Mouse (Mus musculus): ENCODE data around the gene Fam219b.
A peak's percentile ranks its signal among the peaks of the same experiment; 100 is the strongest.

Fam219b gene

DNA sequence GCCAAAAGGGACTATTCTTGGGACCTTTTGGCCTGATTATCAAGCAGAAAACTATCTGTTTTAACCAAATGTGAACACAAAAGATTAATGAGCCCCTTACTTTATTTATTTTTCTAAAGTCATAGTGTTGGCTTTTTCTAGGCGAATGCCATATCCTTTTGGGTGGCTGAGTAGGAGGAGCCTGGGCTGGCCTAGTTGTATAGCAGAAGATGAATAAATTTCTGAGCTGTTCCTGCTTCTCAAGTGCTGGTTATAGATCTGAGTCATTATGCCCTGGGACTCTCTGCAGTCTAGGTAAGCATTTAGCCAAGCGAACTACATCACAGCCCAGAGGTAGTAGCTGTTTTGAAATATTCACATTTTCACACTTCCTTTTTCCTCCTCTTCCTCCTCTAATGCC lies 11.8 kb upstream of the Fam219b start:
- no peak for DNase-seq (ENCODE audit: low spot score)

DNA sequence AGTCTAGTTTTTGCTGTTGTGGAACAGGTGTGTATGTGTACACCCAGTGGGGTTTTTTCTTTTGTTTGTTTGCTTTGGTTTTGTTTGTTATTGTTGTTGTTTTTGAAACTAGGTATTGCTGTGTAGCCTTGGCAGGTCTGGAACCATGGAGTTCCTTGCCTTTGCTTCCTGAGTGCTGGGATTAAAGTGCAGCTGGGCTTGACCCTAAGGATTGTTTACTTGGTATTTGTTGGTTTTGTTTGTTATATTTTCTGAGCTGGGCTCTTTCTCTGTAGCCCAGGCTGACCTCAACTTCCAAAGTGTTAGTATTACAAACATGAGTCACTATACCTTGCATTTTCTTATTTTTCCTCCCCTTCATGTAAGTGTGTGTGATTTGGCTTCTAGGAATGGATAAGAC lies 10.9 kb upstream of the Fam219b start:
- no peak for DNase-seq (ENCODE audit: low spot score)

DNA sequence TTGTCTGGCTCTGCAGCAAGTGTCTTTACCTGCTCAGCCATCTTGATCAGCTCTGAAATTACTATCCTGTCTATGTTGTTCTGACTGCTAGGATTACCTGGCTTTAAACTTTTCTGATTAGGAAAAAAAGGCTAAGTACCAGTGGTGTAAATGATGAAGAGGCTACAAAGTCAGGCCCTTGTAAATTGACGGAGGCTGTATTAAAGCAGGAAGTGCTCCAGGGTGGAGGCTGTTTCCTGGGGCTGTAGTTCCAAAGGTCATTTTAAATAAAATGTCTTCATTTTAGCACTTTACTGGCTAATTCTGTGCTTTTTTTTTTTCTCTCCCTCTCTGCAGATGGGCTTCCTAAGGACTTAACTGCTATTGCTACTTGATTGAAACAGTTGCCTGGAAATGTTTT lies 5.4 kb upstream of the Fam219b start:
- DNase-seq (ENCODE audit: low spot score), result no peak

DNA sequence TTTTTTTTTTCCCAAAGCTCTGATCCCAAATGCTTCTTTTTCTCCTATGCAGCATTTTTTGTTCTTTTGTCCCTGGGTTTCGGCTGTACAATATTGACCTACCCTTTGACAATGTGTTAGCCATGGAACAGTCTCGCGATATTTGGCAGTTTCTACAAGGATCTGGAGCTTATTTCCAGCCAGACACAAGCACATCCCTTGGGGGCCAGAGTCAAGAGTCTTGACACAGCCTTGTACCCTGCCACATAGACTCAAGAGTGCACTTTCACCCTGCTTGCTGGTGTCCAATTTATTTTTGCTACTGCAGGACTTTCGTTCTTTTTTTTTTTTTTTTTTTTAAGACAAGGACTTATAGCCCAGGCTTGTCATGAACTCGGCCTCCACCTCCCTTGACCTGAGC lies 966 bp upstream of the Fam219b start:
- no peak for DNase-seq (ENCODE audit: low spot score)

DNA sequence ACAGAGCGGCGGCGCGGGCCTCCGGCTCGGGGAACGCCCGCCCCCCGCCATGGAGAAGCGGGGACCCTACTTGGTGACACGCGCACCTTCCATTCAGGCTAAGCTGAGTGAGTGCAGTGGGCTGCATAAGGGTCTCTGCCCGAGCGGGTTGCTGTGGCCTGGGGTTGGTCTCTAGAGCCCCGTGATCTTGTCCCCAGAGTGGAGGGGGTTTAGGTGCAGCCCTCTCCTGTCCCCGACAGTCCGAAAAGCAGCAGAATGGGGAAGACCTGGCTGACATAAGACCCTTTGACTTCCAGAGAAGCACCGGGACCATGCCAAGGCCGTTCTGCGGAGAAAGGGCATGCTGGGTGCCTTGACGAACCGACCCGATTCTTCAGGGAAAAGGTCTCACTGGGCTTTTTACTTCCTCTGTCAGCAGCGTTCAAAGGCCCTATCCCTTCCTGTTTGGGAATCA lies 427 bp downstream of the Fam219b start:
- peak; percentile 28 for DNase-seq (ENCODE audit: low spot score)

DNA sequence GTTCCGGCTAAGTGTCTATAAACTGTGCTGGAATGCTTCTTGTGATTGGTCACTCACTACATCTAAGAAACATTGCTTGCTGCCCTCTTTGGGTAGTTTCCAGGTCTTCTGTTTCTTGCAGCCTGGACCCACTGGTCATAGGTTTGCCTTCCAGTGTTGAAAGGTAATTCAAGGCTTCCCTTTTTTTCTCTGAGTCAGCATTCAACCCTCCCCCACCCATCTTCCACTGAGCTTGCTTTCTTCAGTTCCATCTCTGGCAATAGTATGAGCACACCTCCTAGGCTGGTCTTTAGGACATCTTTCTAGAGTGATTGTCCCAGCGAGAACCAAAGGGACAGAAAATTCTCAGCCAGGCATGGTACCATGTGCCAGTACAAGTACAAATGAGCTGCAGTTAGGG lies 2.2 kb downstream of the Fam219b start:
- no peak for DNase-seq (ENCODE audit: low spot score)

DNA sequence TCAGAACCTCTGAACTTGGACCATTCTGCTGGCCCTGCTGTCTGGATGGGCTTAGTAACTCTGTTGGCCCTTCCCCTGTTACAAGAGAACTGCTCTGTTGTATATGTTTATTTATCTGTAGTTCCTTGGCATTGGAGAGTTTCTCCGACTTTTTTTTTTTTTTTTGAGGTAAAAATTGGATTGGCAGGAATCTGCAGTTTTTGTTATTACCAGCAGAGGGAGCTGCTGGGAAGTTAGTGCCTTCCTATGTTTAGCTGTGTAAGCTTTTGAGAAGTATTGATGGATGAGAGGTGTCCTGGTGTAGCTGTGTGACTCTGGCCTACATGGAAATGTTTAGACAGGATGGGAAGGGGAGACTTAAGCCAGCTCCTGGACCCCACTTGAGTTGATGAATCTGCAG lies 4.0 kb downstream of the Fam219b start:
- no peak for DNase-seq (ENCODE audit: low spot score)

DNA sequence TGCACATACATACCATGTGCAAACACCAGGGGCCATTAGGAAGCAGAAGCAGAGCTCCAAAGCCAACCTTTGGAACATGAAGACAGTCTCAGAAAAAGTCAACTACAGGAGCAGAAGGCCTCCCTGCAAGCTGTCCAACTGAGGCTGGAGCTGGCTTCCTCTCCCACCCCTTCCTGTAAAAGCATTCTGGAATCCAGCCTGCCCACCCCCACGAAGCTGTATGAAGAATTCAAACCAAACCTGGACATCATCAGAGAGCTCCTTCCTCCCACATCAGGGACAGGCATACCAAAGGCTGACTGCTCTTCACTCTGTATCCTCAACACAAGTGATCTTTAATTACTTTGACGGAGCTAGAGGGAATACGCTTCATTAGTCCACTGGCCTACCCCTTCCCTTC lies 6.6 kb downstream of the Fam219b start:
- DNase-seq (ENCODE audit: low spot score), result no peak

DNA sequence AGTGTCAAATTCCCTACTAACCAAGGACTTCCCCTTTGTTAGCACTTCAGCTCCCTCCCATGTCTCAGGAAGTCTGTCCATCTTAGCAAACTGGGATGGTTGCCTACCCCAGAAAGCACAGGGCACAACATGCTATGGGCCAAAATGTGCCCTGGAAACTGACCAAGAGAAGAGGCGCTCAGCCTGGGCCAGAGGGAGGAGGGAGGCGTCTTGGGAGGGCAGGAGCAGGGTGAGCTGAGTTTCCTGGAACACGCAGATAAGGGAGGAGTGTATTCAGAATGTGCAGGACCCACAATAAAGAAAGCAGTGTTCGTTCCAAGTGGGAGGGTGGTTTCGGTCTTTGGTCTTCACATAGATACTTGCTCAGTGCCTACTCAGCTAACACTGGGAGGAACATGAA lies 10.0 kb downstream of the Fam219b start:
- no peak for DNase-seq (ENCODE audit: low spot score)

DNA sequence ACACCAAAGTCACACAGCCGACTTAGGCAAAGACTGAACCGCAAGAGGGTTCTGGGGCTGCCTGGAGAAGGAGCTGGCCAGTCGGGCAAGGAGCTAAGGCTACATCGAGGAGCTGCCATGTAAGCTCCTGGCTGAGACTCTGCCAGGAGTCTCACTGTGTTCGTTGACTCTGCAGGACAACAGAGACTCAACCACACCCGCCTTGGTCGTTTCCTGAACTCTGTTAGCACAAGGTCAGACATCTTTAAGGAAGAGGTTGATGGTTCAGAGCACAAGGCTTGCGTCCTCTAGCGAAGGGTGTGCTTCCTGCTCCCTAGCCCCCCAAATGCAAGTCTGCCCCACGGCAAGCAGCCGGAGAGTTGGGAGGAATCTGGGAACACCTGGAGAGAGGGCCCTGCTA lies 10.5 kb downstream of the Fam219b start:
- no peak for DNase-seq (ENCODE audit: low spot score)

DNA sequence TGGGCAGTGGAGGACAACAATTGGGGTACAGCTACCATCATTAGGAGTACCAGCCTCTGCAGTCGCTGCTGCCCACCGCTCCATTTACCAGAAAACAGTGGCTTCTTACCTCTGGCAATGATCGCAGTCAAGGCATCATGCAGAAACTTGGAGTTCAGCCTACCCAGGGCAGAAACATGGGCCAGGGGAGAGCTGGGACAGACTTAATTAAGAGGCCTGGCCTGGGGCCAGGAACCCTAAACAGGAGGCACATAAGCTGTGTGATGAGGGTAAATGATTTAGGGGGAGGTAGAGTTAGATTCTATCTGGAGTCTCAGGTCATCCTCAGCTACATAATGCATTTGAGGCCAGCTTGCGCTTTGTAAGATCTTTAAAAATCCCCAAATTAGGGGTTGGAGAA lies 11.9 kb downstream of the Fam219b start:
- DNase-seq (ENCODE audit: low spot score), result no peak

DNA sequence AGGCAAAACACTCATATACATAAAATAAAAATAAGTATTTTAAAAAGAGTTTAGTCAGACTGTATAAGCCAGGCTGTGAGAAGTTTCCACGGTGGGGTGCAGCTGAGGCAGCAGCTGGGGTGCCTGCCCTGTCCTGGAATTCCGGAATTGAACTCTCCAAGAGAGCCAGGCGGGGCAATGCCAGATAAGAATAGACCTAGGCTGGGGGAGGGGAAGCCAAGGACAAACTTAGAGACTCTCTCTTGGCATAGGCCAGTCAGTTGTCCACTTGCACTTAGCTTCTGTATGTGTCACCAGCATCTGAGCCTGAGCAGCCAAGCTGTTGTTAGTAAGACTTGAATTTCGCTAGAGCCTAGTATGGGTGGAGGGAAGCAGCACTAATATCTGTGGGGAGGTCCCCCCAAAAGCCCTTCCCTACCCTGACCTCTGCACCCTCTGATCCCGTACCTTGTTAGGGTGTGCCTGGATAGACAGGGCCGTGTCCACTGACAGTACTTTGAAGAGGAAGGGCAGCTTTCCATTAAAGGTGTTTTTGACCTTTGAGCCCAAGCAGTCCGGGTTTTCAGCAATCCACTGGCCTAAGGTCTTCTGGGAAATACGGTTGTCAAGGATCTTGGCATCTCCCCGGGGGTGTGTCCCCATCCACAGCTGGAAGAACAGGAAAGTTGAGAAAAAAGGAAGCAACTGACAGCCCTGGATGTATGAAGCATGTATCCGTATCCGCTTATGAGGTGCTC lies 13.0 kb downstream of the Fam219b start:
- DNase-seq (ENCODE audit: low spot score), result no peak

DNA sequence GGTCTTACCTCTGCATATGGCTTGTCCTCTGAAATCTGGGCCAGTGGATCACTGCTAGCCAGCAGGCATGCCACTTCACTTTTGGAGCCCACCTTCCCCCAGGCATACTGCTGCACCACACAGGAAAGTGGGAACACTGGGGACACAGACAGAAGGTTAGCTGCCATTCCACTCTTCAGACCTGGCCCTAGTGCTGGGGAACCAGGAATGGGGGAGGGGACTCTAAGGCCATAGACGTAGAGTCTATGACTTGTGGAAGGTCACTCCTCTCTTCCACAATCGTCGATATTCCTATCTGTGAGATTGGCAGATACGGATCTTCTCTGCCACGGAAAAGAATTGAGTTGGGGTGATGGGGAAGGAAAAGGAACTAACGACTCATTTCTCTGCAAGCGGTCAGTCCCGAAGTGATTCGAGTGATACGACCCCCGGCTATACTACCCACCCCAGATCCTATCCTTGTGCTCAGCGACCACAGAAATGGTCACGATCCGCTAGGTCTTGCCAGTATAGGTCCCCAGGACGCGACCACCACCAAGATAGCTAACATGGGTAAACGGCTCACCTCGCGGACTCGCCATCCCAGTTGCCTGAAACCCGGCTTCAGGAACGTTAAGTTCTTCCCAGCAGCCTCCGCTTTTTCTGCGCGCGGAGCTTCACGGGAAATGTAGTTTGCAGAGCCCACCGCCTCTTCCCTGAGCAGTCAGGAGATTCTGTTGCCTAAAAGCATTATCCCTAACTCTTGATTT lies 15.0 kb downstream of the Fam219b start, which contains the start of gene Mpi:
Gene Mpi (minus strand): TSS at position 625 of the 749 bp plus-strand sequence.
- peak; percentile 65 for DNase-seq (ENCODE audit: low spot score)

DNA sequence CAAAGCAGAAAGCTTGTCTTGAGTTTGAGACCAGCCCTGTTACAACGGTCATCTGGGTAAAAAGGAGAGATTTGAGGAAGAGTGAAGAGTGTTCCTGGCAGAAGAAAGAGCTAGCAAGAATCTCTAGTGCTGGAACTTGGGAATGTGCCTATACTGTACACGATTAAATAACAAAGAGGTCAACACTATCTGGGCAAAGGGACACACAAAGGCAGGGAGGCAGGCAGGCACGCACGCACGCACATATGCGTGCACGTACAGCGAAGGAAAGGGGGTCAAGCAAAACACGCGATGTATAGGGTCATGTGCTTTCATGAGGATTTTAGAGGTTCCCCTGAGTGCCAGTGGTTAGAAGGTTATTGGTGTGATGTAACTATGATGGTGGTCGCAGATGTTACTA lies 15.8 kb downstream of the Fam219b start:
- no peak for DNase-seq (ENCODE audit: low spot score)

DNA sequence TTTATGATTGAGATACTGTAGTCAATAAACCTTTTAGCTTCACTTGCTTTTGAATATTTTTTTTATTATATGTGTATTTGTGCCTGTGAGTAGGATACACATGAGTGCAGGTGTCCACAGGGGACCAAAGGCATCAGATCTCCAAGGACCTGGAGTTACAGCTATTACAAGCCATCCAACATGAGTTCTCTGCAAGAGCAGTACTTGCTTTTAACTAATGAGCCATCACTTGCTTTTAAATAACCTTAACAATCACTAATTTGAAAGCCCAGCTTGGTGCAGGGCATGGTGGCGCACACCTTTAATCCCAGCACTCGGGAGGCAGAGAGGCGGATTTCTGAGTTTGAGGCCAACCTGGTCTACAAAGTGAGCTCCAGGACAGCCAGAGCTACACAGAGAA lies 17.4 kb downstream of the Fam219b start:
- no peak for DNase-seq (ENCODE audit: low spot score)

DNA sequence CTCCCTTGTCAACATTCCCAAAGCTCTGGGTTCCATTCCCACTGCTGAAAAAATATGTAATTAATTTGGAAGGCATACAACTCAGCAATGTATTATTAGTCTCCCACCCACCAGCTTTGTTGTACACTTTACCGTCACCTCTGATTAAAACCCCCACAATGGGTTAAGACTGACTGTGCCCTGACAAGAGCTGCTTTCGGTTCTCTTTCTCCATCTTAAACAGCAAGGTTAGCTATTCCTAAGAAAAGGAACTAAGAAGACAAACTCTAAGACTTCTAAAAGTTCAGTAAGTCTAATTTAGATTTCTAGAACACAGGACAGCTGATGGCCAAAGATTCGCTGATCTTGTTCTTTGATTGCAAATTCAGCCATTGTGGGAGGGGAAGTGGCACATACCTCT lies 19.9 kb downstream of the Fam219b start:
- no peak for DNase-seq (ENCODE audit: low spot score)

DNA sequence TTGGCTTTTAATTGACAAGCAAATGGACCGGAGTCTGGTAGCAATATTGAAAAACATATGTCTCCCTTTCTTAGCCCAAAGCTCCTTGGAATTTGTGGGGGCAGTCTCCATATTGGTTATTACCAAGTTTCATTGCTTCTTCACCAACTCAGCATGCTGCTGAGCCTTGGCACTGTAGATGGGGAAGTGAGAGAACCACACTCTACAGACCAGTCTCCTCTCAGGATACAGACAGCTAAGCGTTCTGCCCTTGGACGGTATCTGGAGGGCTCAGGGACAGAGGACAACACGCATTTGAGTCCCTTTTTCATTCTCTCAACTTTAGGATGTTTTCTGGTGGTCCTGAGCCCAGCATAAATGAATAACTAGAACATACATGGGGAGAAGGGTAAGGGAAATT lies 21.3 kb downstream of the Fam219b start:
- no peak for DNase-seq (ENCODE audit: low spot score)

DNA sequence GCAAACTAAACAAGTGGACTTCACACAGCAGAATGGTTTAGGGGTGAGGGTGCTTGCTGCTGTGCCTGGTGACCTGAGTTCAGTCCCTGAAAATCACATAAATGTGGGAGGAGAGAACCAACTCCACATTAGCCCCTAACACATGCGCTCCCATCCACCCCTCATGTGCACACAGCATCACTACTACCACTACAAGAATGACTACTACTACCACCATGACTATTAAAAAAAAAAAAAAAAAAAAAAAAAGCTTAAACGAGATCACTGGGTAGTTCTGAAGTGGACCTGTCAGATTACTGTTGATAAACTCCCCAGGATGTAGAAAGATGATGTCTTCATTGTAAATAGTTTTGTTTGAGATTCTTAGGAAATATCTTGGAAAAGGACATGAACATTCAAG lies 22.2 kb downstream of the Fam219b start:
- DNase-seq (ENCODE audit: low spot score), result no peak

DNA sequence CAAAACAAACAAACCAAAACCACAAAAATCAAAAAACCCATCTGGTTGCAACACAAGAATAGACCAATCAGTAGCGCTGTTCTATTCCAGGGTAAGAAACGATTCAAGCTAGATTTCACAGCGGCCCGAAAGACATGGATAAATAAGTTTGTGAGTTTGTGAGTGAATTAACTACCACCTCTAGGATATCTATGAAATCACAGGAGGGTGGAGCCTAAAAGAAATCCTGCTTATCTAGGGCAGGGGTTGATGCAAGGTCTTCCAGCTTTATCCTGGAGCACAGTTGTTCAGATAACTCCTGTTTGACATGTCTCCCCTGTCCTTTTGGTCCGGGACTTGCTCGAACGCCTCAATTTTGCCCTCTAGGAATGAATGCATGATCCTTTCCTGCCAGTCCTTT lies 22.9 kb downstream of the Fam219b start:
- DNase-seq (ENCODE audit: low spot score), result no peak

DNA sequence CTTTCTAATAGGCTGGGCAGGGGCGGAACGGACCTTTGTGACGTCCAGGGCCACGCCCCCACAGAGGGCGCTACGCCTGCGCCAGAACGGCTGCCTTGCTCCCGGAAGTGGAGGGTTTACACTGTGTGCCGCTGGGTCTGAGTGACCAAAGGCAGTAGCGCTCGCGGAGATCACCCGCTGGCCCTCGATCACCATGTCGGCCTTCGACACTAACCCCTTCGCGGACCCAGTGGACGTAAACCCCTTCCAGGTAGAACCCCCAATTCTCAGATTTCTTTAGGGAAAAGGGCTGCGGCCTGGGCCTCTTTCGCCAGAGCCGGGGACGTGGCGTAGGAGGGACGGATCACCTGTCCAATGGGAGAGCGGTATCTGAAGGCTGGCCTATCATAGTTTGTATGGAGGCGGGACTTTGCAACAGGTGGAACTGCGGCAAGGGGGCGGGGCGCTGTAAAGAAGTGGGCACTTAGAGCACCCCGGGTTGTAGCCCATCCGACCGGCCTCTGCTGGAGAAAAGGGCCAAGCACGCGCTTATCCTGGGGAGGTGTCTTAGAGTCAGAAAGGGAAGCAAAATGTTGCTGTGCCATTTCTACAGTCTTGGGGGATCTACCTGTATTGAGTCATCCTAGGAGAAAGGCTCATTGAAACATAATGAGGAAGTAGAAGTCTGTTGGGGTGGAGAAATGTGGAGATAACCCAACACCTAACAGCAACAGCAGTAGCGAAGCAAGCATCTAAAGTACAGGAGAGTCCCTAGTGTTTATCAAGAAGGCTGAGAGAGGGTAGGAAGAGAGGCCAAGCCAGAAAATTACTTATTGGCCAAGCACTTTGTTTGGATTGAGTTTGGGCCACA lies 23.8 kb downstream of the Fam219b start, which contains the start of gene Scamp2:
Gene Scamp2 (plus strand): TSS at position 83 of the 850 bp plus-strand sequence.
- DNase-seq (ENCODE audit: low spot score), result peak; percentile 94

DNA sequence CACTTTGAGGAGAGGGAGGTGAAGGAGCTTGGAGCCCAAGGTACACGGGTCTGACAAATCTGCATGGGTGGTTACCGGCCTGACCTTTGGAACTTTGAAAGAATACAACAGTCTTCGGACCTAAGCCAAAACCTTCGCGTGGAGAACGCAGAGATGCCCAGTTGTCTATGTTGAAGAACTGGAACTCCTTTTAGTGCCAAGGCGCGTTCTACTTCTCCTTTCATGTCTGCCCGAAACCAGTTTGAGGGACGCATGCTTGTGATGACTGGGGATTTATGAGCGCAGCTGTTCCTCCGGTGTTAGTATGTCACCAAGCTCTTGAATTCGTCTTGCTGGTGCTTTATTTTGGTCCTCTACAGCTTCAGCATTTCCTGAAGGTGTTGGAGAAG lies 24.4 kb downstream of the Fam219b start:
- no peak for DNase-seq (ENCODE audit: low spot score)

DNA sequence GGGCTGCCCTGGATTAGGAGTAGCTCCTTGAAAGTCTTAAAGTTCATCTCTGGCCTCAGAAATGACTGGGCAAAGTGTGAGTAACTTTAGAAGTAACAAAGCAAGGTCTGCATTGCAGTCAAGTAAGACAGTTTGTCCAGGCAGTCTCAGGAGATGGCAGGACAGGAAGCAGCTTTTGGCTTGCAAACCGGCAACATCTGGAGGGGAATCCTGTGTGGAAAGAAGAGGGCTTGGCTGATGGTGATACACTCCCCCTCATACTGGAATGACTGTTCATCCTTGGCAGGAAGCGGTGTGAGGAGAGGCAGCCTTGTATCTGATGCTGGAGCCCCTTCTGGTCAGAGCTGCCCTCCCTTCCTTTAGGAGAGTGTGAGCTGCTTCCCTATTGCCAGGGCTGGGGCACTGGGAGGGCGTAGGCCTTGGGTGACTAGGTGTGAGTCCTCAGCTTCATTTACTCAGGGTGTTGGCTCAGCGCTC lies 25.6 kb downstream of the Fam219b start:
- no peak for DNase-seq (ENCODE audit: low spot score)

DNA sequence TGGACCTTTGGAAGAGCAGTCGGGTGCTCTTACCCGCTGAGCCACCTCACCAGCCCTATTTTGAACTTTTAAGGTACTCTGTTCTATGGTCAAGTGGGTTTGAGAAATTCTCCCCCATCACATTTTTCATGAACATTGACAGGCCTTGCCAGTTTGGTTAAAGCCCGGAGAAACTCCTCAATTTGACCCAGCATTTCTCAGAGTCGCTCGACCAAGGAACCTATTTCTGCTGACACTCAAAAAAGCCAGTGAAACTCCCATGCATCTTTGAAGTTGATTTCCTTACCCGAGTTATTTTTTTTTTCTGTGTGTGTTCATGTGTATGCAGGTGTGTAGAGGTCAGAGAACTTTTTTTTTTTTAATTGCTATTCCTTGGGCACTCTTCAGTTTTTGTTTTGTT lies 27.3 kb downstream of the Fam219b start:
- no peak for DNase-seq (ENCODE audit: low spot score)
